Mouse (Mus musculus) stomach, embryonic 15.5 days (tissue): ENCODE results near the gene Grm8. TPM values are rescaled to one million over a fixed set of nuclear protein-coding genes. Genes with fewer than 3 reads are reported as not detected.

Experiments
- ATAC-seq: fragments of 200-750 bp; cut with Nextera tagmentation; 2 replicates; pipeline ENCODE4 v1.8.0; 2017; ENCODE audit warnings: low read depth, moderate number of reproducible peaks, moderate TSS enrichment; ENCODE audit not compliant: insufficient read depth, low FRiP score
- H3K27ac ChIP-seq: fragments of 300-500 bp; sonication (generic); 2 replicates; pipeline ENCODE4 v1.5.1; 2015; ENCODE audit warnings: mild to moderate bottlenecking, inconsistent platforms
- H3K27me3 ChIP-seq: fragments of 300-500 bp; sonication (generic); replicated peaks from 2 replicates; pipeline ENCODE4 v1.6.1; 2015; ENCODE audit warnings: inconsistent platforms
- H3K36me3 ChIP-seq: fragments of 300-500 bp; sonication (generic); 2 replicates; pipeline ENCODE4 v1.6.1; 2015; ENCODE audit warnings: inconsistent platforms
- H3K4me1 ChIP-seq: fragments of 300-500 bp; sonication (generic); 2 replicates; pipeline ENCODE4 v1.6.1; 2015; ENCODE audit warnings: inconsistent platforms
- H3K4me2 ChIP-seq: fragments of 300-500 bp; sonication (generic); 2 replicates; pipeline ENCODE4 v1.6.1; 2015; ENCODE audit warnings: mild to moderate bottlenecking, inconsistent platforms
- H3K4me3 ChIP-seq: fragments of 300-500 bp; sonication (generic); replicated peaks from 2 replicates; pipeline ENCODE4 v1.5.1; 2015; ENCODE audit warnings: inconsistent platforms
- H3K9ac ChIP-seq: fragments of 300-500 bp; sonication (generic); 2 replicates; pipeline ENCODE4 v1.6.1; 2015; ENCODE audit warnings: inconsistent platforms
- H3K9me3 ChIP-seq: fragments of 300-500 bp; sonication (generic); 2 replicates; pipeline ENCODE4 v1.6.1; 2016; ENCODE audit warnings: inconsistent platforms
- WGBS: fragments of 180-500 bp; shearing (Covaris S2); methylation state at CpG from one replicate; pipeline ENCODE4 v1.1.7; 2015; 5-methylcytosine and 5-hydroxymethylcytosine counted together
- polyA plus RNA-seq: library from polyadenylated mRNA; unstranded; fragments of >200 nt; fragmentation: Nextera tagmentation; extraction: Ambion mirVana; gene quantifications from 2 replicates; pipeline ENCODE4 v1.2.1, GENCODE M21; 2015

Gene Grm8
- polyA plus RNA-seq, 1 experiment from 2014 or later: 1.6 TPM

GRCm38 (mm10) chr6:27460998-27461397, 674.0 kb downstream of the Grm8 start:
- Histone ChIP-seq H3K4me1 (no peaks in the 10 kb centered on the region), H3K9ac (no peak overlapping the region), H3K9me3 (no peaks in the 10 kb centered on the region), H3K36me3 (no peaks in the 10 kb centered on the region), H3K4me2 (no peak overlapping the region), H3K4me3 (no peak overlapping the region), H3K27ac (no peak overlapping the region), H3K27me3 (no peaks in the 10 kb centered on the region)
- no peak for ATAC-seq
- 72% methylated on average over 5 of the region's 5 CpGs for WGBS

- no peak overlapping the region for H3K27ac ChIP-seq
- H3K36me3 ChIP-seq: no peaks in the 10 kb centered on the region
- 62% methylated on average over 4 of the region's 4 CpGs for WGBS
- no peak overlapping the region for H3K9ac ChIP-seq
- H3K27me3 ChIP-seq: no peaks in the 10 kb centered on the region
- H3K4me1 ChIP-seq: no peaks in the 10 kb centered on the region
- H3K4me2 ChIP-seq: no peak overlapping the region
- H3K4me3 ChIP-seq: no peak overlapping the region
- ATAC-seq: no peak
- H3K9me3 ChIP-seq: no peaks in the 10 kb centered on the region
Measured at GRCm38 (mm10) chr6:27408473-27408872, 726.5 kb downstream of the Grm8 start.

GRCm38 (mm10) chr6:27372416-27372815, 762.6 kb downstream of the Grm8 start:
- Histone ChIP-seq H3K4me2 (no peak overlapping the region), H3K36me3 (no peaks in the 10 kb centered on the region), H3K4me1 (no peaks in the 10 kb centered on the region), H3K27ac (no peak overlapping the region), H3K27me3 (no peaks in the 10 kb centered on the region), H3K9ac (no peak overlapping the region), H3K9me3 (no peaks in the 10 kb centered on the region), H3K4me3 (no peak overlapping the region)
- ATAC-seq: no peak

GRCm38 (mm10) chr6:27371095-27371494, 763.9 kb downstream of the Grm8 start:
- WGBS: 42% methylated on average over 2 of the region's 2 CpGs
- H3K4me3 ChIP-seq: no peak overlapping the region
- no peak overlapping the region for H3K27ac ChIP-seq
- ATAC-seq: no peak
- no peak overlapping the region for H3K4me2 ChIP-seq
- H3K27me3 ChIP-seq: no peaks in the 10 kb centered on the region
- no peak overlapping the region for H3K9ac ChIP-seq
- no peaks in the 10 kb centered on the region for H3K9me3 ChIP-seq
- no peaks in the 10 kb centered on the region for H3K4me1 ChIP-seq
- H3K36me3 ChIP-seq: no peaks in the 10 kb centered on the region

GRCm38 (mm10) chr6:27363775-27364174, 771.2 kb downstream of the Grm8 start:
- H3K4me1 ChIP-seq: no peaks in the 10 kb centered on the region
- H3K27me3 ChIP-seq: no peaks in the 10 kb centered on the region
- H3K9ac ChIP-seq: no peak overlapping the region
- ATAC-seq: no peak
- H3K27ac ChIP-seq: no peak overlapping the region
- 75% methylated on average over 8 of the region's 8 CpGs for WGBS
- H3K9me3 ChIP-seq: no peaks in the 10 kb centered on the region
- H3K4me3 ChIP-seq: no peak overlapping the region
- H3K4me2 ChIP-seq: no peak overlapping the region
- no peaks in the 10 kb centered on the region for H3K36me3 ChIP-seq

- no peak overlapping the region for H3K9ac ChIP-seq
- no peaks in the 10 kb centered on the region for H3K4me1 ChIP-seq
- no peaks in the 10 kb centered on the region for H3K27me3 ChIP-seq
- H3K9me3 ChIP-seq: no peaks in the 10 kb centered on the region
- H3K4me2 ChIP-seq: no peak overlapping the region
- no peak for ATAC-seq
- H3K27ac ChIP-seq: no peak overlapping the region
- H3K36me3 ChIP-seq: no peaks in the 10 kb centered on the region
- H3K4me3 ChIP-seq: no peak overlapping the region
Measured at GRCm38 (mm10) chr6:27360440-27360839, 774.5 kb downstream of the Grm8 start.

- Histone ChIP-seq H3K4me3 (no peak overlapping the region), H3K9ac (no peak overlapping the region), H3K4me2 (no peak overlapping the region), H3K27me3 (no peaks in the 10 kb centered on the region), H3K4me1 (no peaks in the 10 kb centered on the region), H3K9me3 (no peaks in the 10 kb centered on the region), H3K36me3 (no peaks in the 10 kb centered on the region), H3K27ac (no peak overlapping the region)
- 73% methylated on average over 4 of the region's 4 CpGs for WGBS
- ATAC-seq: no peak
Measured at GRCm38 (mm10) chr6:27351147-27351546, 783.8 kb downstream of the Grm8 start.

GRCm38 (mm10) chr6:27348272-27348671, 786.7 kb downstream of the Grm8 start:
- H3K9ac ChIP-seq: no peak overlapping the region
- H3K9me3 ChIP-seq: no peaks in the 10 kb centered on the region
- H3K4me2 ChIP-seq: no peak overlapping the region
- H3K4me1 ChIP-seq: no peaks in the 10 kb centered on the region
- no peak overlapping the region for H3K27ac ChIP-seq
- 68% methylated on average over 2 of the region's 2 CpGs for WGBS
- H3K27me3 ChIP-seq: no peaks in the 10 kb centered on the region
- no peaks in the 10 kb centered on the region for H3K36me3 ChIP-seq
- no peak for ATAC-seq
- no peak overlapping the region for H3K4me3 ChIP-seq

GRCm38 (mm10) chr6:27346311-27346710, 788.7 kb downstream of the Grm8 start:
- H3K36me3 ChIP-seq: no peaks in the 10 kb centered on the region
- ATAC-seq: no peak
- H3K4me2 ChIP-seq: no peak overlapping the region
- H3K27ac ChIP-seq: no peak overlapping the region
- no peak overlapping the region for H3K4me3 ChIP-seq
- H3K9me3 ChIP-seq: no peaks in the 10 kb centered on the region
- 68% methylated on average over 1 of the region's 1 CpGs for WGBS
- no peaks in the 10 kb centered on the region for H3K27me3 ChIP-seq
- H3K9ac ChIP-seq: no peak overlapping the region
- H3K4me1 ChIP-seq: no peaks in the 10 kb centered on the region

- no peaks in the 10 kb centered on the region for H3K9me3 ChIP-seq
- H3K36me3 ChIP-seq: no peaks in the 10 kb centered on the region
- H3K27ac ChIP-seq: no peak overlapping the region
- ATAC-seq: no peak
- no peak overlapping the region for H3K9ac ChIP-seq
- 85% methylated on average over 4 of the region's 4 CpGs for WGBS
- H3K4me3 ChIP-seq: no peak overlapping the region
- no peak overlapping the region for H3K4me2 ChIP-seq
- H3K27me3 ChIP-seq: no peaks in the 10 kb centered on the region
- no peaks in the 10 kb centered on the region for H3K4me1 ChIP-seq
Measured at GRCm38 (mm10) chr6:27340131-27340530, 794.8 kb downstream of the Grm8 start.

GRCm38 (mm10) chr6:27318575-27318974, 816.4 kb downstream of the Grm8 start:
- Histone ChIP-seq H3K4me3 (no peak overlapping the region), H3K27me3 (no peaks in the 10 kb centered on the region), H3K4me1 (no peaks in the 10 kb centered on the region), H3K27ac (no peak overlapping the region), H3K4me2 (no peak overlapping the region), H3K9me3 (no peaks in the 10 kb centered on the region), H3K9ac (no peak overlapping the region), H3K36me3 (no peaks in the 10 kb centered on the region)
- ATAC-seq: no peak
- WGBS: 60% methylated on average over 1 of the region's 1 CpGs

- no peaks in the 10 kb centered on the region for H3K27me3 ChIP-seq
- no peak overlapping the region for H3K4me2 ChIP-seq
- no peak overlapping the region for H3K4me3 ChIP-seq
- H3K4me1 ChIP-seq: no peaks in the 10 kb centered on the region
- 45% methylated on average over 3 of the region's 3 CpGs for WGBS
- H3K27ac ChIP-seq: no peak overlapping the region
- H3K9ac ChIP-seq: no peak overlapping the region
- no peak for ATAC-seq
- no peaks in the 10 kb centered on the region for H3K36me3 ChIP-seq
- no peaks in the 10 kb centered on the region for H3K9me3 ChIP-seq
Measured at GRCm38 (mm10) chr6:27317422-27317821, 817.6 kb downstream of the Grm8 start.

GRCm38 (mm10) chr6:27316018-27316417, 819.0 kb downstream of the Grm8 start:
- H3K9ac ChIP-seq: no peak overlapping the region
- no peaks in the 10 kb centered on the region for H3K4me1 ChIP-seq
- H3K27me3 ChIP-seq: no peaks in the 10 kb centered on the region
- no peak overlapping the region for H3K4me3 ChIP-seq
- no peaks in the 10 kb centered on the region for H3K36me3 ChIP-seq
- H3K4me2 ChIP-seq: no peak overlapping the region
- 56% methylated on average over 1 of the region's 1 CpGs for WGBS
- ATAC-seq: no peak
- H3K9me3 ChIP-seq: no peaks in the 10 kb centered on the region
- no peak overlapping the region for H3K27ac ChIP-seq
